Mouse (Mus musculus): ENCODE measurements around the gene Psmd3.

DNA sequence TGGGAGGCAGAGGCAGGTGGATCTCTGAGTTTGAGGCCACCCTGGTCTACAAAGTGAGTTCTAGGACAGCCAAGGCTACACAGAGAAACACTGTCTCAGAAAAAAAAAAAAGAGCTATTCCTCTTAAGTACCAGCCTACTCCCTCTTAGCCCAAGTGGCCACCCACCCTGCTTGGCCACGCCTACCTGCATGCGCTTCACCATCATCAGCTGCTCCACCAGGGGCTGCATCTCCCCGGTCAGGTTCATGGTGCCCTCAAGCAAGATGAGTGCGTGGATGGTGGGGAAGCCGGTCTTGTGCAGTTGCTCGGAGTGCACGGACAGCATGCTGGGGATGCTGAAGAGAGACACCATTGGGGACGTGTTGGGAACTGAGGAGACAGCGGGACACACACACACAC, 33.6 kb downstream of the Psmd3 start:
- no peak for TF ChIP-seq GATA2 (IDR thresholded peaks at IDR 0.05; ENCODE audit: borderline replicate concordance, low read depth, low read length)
- TF ChIP-seq CTCF (IDR thresholded peaks at IDR 0.05; ENCODE audit: low read depth, low read length): no peak
- TF ChIP-seq GATA1 (IDR thresholded peaks at IDR 0.05; ENCODE audit: borderline replicate concordance, low read length): no peak
- no peak for TF ChIP-seq POLR2AphosphoS5 (IDR thresholded peaks at IDR 0.05; ENCODE audit: insufficient replicate concordance, low read depth, low read length)
